Mouse (Mus musculus) heart, postnatal 0 days (tissue): Measurements from ENCODE around the gene Wdr34.

ENCODE experiments used
- CTCF ChIP-seq: IDR thresholded peaks from 2 replicates; pipeline ENCODE4 v1.5.1; 2016; ENCODE audit warnings: antibody characterized with exemption, control low read depth, low read depth
- EP300 ChIP-seq: IDR thresholded peaks from 2 replicates; pipeline ENCODE4 v1.6.1; 2016; ENCODE audit warnings: antibody characterized with exemption, low read depth

DNA sequence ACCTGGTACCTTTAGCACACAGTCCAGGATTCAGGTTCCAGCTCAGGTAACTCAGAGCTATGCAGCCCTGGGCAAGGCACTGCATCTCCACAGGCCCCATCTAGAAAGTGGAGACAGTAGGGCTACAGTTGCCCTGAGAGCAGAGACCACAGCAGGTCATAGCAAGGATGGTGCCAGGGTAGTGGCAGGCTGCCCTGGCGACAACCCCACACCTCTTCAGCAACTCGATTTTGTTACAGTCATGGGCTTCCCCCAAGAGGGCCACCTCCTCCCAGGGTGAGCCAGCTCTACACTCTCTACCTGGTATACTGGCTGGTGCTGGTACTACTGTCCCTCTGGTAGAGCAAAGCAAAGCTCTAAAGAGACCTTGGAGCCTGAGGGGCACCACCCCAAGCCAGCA lies 10.9 kb downstream of the Wdr34 start:
- TF ChIP-seq CTCF (no peak), EP300 (no peak)
